Mouse (Mus musculus): Measurements from ENCODE around the gene Ccdc34.

Ccdc34 gene

DNA sequence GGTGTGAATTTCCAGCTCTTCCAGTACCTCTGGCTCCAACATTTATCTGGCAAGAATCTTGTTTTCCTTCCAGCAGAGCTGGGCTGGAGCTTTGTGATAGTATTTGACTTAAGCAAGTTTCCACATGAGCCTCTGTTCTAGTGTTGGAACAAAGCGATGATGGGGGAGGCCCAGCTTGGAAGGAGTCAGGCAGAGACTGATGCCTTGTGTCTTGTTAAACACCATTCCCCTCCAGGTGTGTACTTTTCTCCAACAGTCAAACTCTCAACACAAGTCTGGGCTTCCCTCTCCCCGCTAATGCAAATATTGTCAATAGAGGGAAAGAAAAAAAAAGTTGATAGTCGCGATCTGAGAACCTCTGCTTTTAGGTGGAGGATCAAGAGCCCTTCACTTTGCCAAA lies 196.7 kb downstream of the Ccdc34 start:
- DNase-seq (ENCODE audit: low read depth, low spot score) = no peak

DNA sequence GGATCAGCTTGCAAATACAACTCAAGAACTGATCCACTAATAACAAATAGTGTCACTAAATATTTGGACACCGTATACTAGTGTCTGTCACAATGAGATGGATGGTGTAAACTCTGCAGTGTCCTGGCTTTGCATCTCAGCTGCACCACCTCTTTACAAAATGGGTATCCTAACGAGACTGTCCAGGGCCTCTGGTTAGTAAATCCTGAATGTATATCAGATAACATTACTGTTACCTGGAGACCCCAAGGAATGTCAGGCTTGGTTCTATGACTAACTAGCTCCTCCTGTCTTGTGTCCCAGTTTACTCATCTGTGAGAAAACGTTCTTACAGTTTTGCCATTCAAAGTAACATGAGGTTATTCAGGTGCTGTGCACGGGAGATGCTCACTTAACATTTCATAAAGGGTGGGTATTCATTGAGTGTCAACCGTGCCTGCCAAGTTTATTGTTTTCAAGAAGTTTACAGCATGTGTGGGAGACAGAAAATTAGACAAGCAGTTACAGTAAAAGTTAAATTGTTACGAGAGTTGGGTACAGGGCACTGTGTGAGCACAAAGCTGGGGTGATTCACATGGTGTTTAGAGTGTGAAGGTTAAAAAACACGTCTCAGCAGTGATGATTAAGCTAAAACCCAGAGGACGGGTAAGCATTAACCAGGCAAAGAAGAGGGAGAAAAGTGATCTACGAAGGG lies 197.5 kb downstream of the Ccdc34 start:
- DNase-seq (ENCODE audit: low read depth, low spot score) = no peak

DNA sequence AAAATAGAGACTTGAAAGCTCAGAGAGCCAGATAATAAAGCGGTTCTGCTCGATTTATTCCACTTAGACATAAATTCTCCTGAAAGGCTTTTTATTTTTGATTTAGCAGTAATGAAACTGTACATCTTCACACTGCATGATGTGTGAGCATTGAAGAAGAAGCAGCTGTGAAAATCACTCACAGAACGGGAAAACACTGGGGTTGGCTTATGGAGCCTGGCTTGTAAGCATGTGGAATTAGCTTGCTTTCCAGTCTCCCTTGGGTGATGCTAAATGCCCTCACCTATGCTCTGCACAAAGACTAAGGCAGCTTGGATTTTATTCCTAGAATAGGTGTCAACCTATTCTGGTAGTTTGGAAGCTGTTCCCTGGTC lies 198.1 kb downstream of the Ccdc34 start:
- no peak for DNase-seq (ENCODE audit: low read depth, low spot score)

DNA sequence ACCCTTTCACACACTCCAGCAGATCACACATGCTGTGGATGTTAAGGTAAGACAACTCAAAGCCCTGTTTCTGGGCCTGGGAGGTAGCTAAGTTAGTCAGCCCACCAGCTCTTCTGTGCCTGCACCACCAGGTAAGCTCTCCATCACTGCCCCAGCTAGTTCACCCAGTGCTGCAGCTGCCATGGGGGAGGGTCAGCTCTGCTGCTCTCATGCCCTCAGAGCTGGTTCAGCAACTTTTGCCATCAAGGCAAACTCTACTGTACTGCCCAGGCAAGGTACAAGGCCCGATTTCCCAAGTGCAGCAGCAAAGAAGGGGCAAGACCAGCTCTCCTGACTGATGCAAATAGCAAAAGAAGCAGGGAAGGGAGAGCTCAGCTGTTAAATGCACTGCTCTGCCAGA lies 202.9 kb downstream of the Ccdc34 start:
- no peak for DNase-seq (ENCODE audit: low read depth, low spot score)

DNA sequence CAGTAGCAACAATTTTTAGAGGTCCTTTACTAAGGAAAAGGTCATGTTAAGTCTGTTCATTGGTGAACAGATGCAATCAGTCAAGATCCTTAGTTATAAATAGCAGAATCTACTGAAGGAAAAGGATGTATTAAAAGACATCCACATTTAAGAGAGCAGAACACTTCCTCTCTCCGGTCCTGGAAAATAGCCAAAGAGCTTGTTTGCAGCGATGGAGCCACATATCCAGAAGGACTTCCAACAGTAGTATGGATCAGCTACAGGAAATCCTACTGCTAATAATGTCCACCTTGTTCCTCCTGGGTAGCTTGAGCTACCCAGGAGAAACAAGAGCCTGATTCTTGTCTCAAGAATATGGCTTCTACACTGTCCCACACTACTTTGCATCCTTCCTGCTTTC lies 205.2 kb downstream of the Ccdc34 start:
- no peak for DNase-seq (ENCODE audit: low read depth, low spot score)

All from ES-CJ7 (cell line).